In genomic region chr1:88120550-88120949, GRCm38 (mm10) we compare ENCODE assay signal across 20 mouse cellular contexts. TPM values are rescaled to one million over a fixed set of nuclear protein-coding genes. Genes with fewer than 3 reads are reported as not detected.
DNase-seq lines count a peak whose midpoint lies in the region; ATAC-seq and TF ChIP-seq lines count a peak whose summit lies in the region.
"Not testable (repeated sequence)": the region's sequence is repeated elsewhere in the genome, so short reads cannot be mapped to it uniquely, and the experiment has no call there.
"Had no signal": no experiment of that assay in that cellular context is flagged by ENCODE, and none has a peak within 500 bp of the region (broad histone marks: within the 10 kb centered on the region; RNA-seq: fewer than 3 reads in every experiment).

No protein-coding gene starts in this region.

- DNase-seq in 3T3-L1 (ENCODE audit: low read depth, low spot score): peak; percentile 38
- DNase-seq in forebrain, embryonic 11.5 days (ENCODE audit: low spot score); liver, embryonic 13.5 days: not testable (repeated sequence)

- H3K4me3 ChIP-seq in bone marrow, adult 2 months (replicated peaks; ENCODE audit: control insufficient read depth, low read depth, low read length); forebrain, embryonic 11.5 days (ENCODE audit: low read depth, low read length); kidney, embryonic 15.5 days (replicated peaks); liver, embryonic 13.5 days (replicated peaks); stomach, embryonic 14.5 days (ENCODE audit: low read depth, low read length): not testable (repeated sequence)

- not testable (repeated sequence) for TF ChIP-seq POLR2A in bone marrow, adult 2 months (IDR thresholded peaks at IDR 0.05; ENCODE audit: borderline replicate concordance, control insufficient read depth, low read depth, low read length)

- ATAC-seq in forebrain, embryonic 11.5 days (replicated peaks; ENCODE audit: low FRiP score): 0 out of 2 replicates have a peak, but pooled peaks have one; percentile 12
- ATAC-seq in hematopoietic stem cell, adult 5-6 weeks (replicated peaks in 1 of 2; ENCODE audit: insufficient read depth in 1 of 2, low FRiP score in 2 of 2, low TSS enrichment in 1 of 2, low read depth in 1 of 2, poor library complexity in 2 of 2, severe bottlenecking in 2 of 2): peak; percentile 53 to 80; a peak in 3 of 4 replicates
- peak; percentile 56; the same call in 1 of the 2 replicates for ATAC-seq in kidney, embryonic 15.5 days (replicated peaks; ENCODE audit: low FRiP score)
- ATAC-seq in liver, embryonic 13.5 days (ENCODE audit: low read depth): peak; percentile 31; the same call in 1 of the 2 replicates
- ATAC-seq in megakaryocyte, adult 5-6 weeks (ENCODE audit: poor library complexity, severe bottlenecking): peak; percentile 86
- peak; percentile 33; the same call in 1 of the 2 replicates for ATAC-seq in stomach, embryonic 14.5 days (ENCODE audit: insufficient number of reproducible peaks, insufficient read depth, low FRiP score, low read depth)

- not testable (repeated sequence) for H3K9me3 ChIP-seq in forebrain, embryonic 11.5 days (ENCODE audit: control insufficient read depth, low read length); kidney, embryonic 15.5 days (replicated peaks); liver, embryonic 13.5 days (replicated peaks); stomach, embryonic 14.5 days (ENCODE audit: control insufficient read depth, low read depth, low read length)

- H3K9ac ChIP-seq in forebrain, embryonic 11.5 days (ENCODE audit: low read length); kidney, embryonic 15.5 days; liver, embryonic 13.5 days; stomach, embryonic 14.5 days (replicated peaks; ENCODE audit: low read depth, low read length): not testable (repeated sequence)

- not testable (repeated sequence) for H3K4me2 ChIP-seq in forebrain, embryonic 11.5 days (ENCODE audit: low read depth, low read length, severe bottlenecking); kidney, embryonic 15.5 days; liver, embryonic 13.5 days; stomach, embryonic 14.5 days (replicated peaks; ENCODE audit: low read depth, low read length)

- 29% methylated on average over 4 of the region's 4 CpGs for WGBS in bone marrow, adult 2 months
- 11% methylated on average over 3 of the region's 4 CpGs for WGBS in forebrain, embryonic 11.5 days
- 13% methylated on average over 4 of the region's 4 CpGs for WGBS in kidney, embryonic 15.5 days
- 13% methylated on average over 4 of the region's 4 CpGs for WGBS in liver, embryonic 13.5 days (ENCODE audit: insufficient replicate concordance)
- 17% methylated on average over 4 of the region's 4 CpGs for WGBS in stomach, embryonic 14.5 days

- not testable (repeated sequence) for H3K27ac ChIP-seq in bone marrow, adult 2 months (ENCODE audit: control insufficient read depth, insufficient read depth, low read depth, low read length, poor library complexity); forebrain, embryonic 11.5 days (ENCODE audit: low read depth, low read length); kidney, embryonic 15.5 days; liver, embryonic 13.5 days; stomach, embryonic 14.5 days (ENCODE audit: low read length)

- 0 out of 2 replicates have a peak, but pooled peaks have one; percentile 18 for TF ChIP-seq CTCF in bone marrow, adult 2 months (IDR thresholded peaks at IDR 0.05; ENCODE audit: control insufficient read depth, insufficient read depth, low read length)

- not testable (repeated sequence) for H3K27me3 ChIP-seq in forebrain, embryonic 11.5 days (ENCODE audit: control insufficient read depth, insufficient read depth, low read length); kidney, embryonic 15.5 days; liver, embryonic 13.5 days; stomach, embryonic 14.5 days (ENCODE audit: control insufficient read depth, insufficient read depth, low read length)

- H3K4me1 ChIP-seq in bone marrow, adult 2 months (ENCODE audit: control insufficient read depth, insufficient read depth, low read length); forebrain, embryonic 11.5 days (replicated peaks; ENCODE audit: control insufficient read depth, insufficient read depth, low read length); kidney, embryonic 15.5 days; liver, embryonic 13.5 days (replicated peaks); stomach, embryonic 14.5 days (ENCODE audit: control insufficient read depth, insufficient read depth, low read length): not testable (repeated sequence)

- not testable (repeated sequence) for H3K36me3 ChIP-seq in forebrain, embryonic 11.5 days (ENCODE audit: control insufficient read depth, insufficient read depth, low read length); kidney, embryonic 15.5 days; liver, embryonic 13.5 days; stomach, embryonic 14.5 days (ENCODE audit: control insufficient read depth, insufficient read depth, low read length)

RNA-seq across cellular contexts. Expression of gene Ugt1a6a, which starts 14.1 kb away (rescaled TPM):
- polyA plus RNA-seq in bone marrow, adult 2 months (2011; ENCODE audit: insufficient read depth, insufficient read length, low replicate concordance, missing spikeins): 1.0 TPM in 1 of 2 replicates, not detected in the other
- 0.35 and 0.37 TPM in 2 replicates for polyA plus RNA-seq in forebrain, embryonic 11.5 days (2014; fragmentation: Nextera tagmentation; extraction: Ambion mirVana)
- total RNA-seq in hematopoietic stem cell, adult 5-6 weeks (2017): 1.4 and 5.3 TPM in 2 replicates
- polyA plus RNA-seq in kidney, embryonic 15.5 days (2015; fragmentation: Nextera tagmentation; extraction: Ambion mirVana): 3.1 and 3.9 TPM in 2 replicates
- 3.4 and 4.3 TPM in 2 replicates for polyA plus RNA-seq in liver, embryonic 13.5 days (2015; fragmentation: Nextera tagmentation; extraction: Ambion mirVana)
- 7.2 and 7.6 TPM in 2 replicates for total RNA-seq in megakaryocyte, adult 5-6 weeks (2015)
- total RNA-seq in megakaryocyte, adult 5-6 weeks (2017): 4.6 and 6.5 TPM in 2 replicates
- polyA plus RNA-seq in stomach, embryonic 14.5 days (2014; fragmentation: Nextera tagmentation; extraction: Ambion mirVana): 23.8 and 25.4 TPM in 2 replicates
- polyA plus RNA-seq: midbrain, embryonic 11.5 days had no signal

RNA-seq across cellular contexts. Expression of gene Ugt1a6b, which starts 17.5 kb away (rescaled TPM):
- 1.1 and 6.5 TPM in 2 replicates for polyA plus RNA-seq in bone marrow, adult 2 months (2011; ENCODE audit: insufficient read depth, insufficient read length, low replicate concordance, missing spikeins)
- not detected in 2 replicates for polyA plus RNA-seq in forebrain, embryonic 11.5 days (2014; fragmentation: Nextera tagmentation; extraction: Ambion mirVana)
- total RNA-seq in hematopoietic stem cell, adult 5-6 weeks (2017): 0.63 TPM in 1 of 2 replicates, not detected in the other
- 0.16 and 0.22 TPM in 2 replicates for polyA plus RNA-seq in kidney, embryonic 15.5 days (2015; fragmentation: Nextera tagmentation; extraction: Ambion mirVana)
- polyA plus RNA-seq in liver, embryonic 13.5 days (2015; fragmentation: Nextera tagmentation; extraction: Ambion mirVana): 2.1 TPM in 2 replicates
- total RNA-seq in megakaryocyte, adult 5-6 weeks (2015): 3.7 and 6.3 TPM in 2 replicates
- total RNA-seq in megakaryocyte, adult 5-6 weeks (2017): 4.6 and 6.1 TPM in 2 replicates
- polyA plus RNA-seq in stomach, embryonic 14.5 days (2014; fragmentation: Nextera tagmentation; extraction: Ambion mirVana): 2.0 and 3.0 TPM in 2 replicates
- polyA plus RNA-seq: CD4-positive, CD25-positive, alpha-beta regulatory T cell, adult 4 months; heart, embryonic 13.5 days; limb, embryonic 11.5 days; midbrain, embryonic 11.5 days; neural tube, embryonic 12.5 days had no signal

RNA-seq across cellular contexts. Expression of gene Ugt1a7c, which starts 25.7 kb away (rescaled TPM):
- polyA plus RNA-seq in bone marrow, adult 2 months (2011; ENCODE audit: insufficient read depth, insufficient read length, low replicate concordance, missing spikeins): 3.8 TPM in 1 of 2 replicates, not detected in the other
- polyA plus RNA-seq in forebrain, embryonic 11.5 days (2014; fragmentation: Nextera tagmentation; extraction: Ambion mirVana): 0.44 and 0.72 TPM in 2 replicates
- 42.9 and 52.3 TPM in 2 replicates for total RNA-seq in hematopoietic stem cell, adult 5-6 weeks (2017)
- polyA plus RNA-seq in kidney, embryonic 15.5 days (2015; fragmentation: Nextera tagmentation; extraction: Ambion mirVana): 8.9 and 11.4 TPM in 2 replicates
- 1.7 and 1.9 TPM in 2 replicates for polyA plus RNA-seq in liver, embryonic 13.5 days (2015; fragmentation: Nextera tagmentation; extraction: Ambion mirVana)
- total RNA-seq in megakaryocyte, adult 5-6 weeks (2015): 120 and 121 TPM in 2 replicates
- 178 and 196 TPM in 2 replicates for total RNA-seq in megakaryocyte, adult 5-6 weeks (2017)
- polyA plus RNA-seq in stomach, embryonic 14.5 days (2014; fragmentation: Nextera tagmentation; extraction: Ambion mirVana): 3.0 and 4.7 TPM in 2 replicates

RNA-seq across cellular contexts. Expression of gene Ugt1a8, which starts 32.9 kb away (rescaled TPM):
- not detected in 2 replicates for polyA plus RNA-seq in bone marrow, adult 2 months (2011; ENCODE audit: insufficient read depth, insufficient read length, low replicate concordance, missing spikeins)
- polyA plus RNA-seq in forebrain, embryonic 11.5 days (2014; fragmentation: Nextera tagmentation; extraction: Ambion mirVana): not detected in 2 replicates
- total RNA-seq in hematopoietic stem cell, adult 5-6 weeks (2017): not detected in 2 replicates
- not detected in 2 replicates for polyA plus RNA-seq in kidney, embryonic 15.5 days (2015; fragmentation: Nextera tagmentation; extraction: Ambion mirVana)
- polyA plus RNA-seq in liver, embryonic 13.5 days (2015; fragmentation: Nextera tagmentation; extraction: Ambion mirVana): not detected in 2 replicates
- not detected in 2 replicates for total RNA-seq in megakaryocyte, adult 5-6 weeks (2015)
- total RNA-seq in megakaryocyte, adult 5-6 weeks (2017): not detected in 2 replicates
- not detected in 2 replicates for polyA plus RNA-seq in stomach, embryonic 14.5 days (2014; fragmentation: Nextera tagmentation; extraction: Ambion mirVana)
- total RNA-seq: adrenal gland, adult 2 months; gastrocnemius, adult 8-10 months; heart, postnatal 36 days; layer of hippocampus, postnatal 10 days had no signal
- polyA plus RNA-seq: adrenal gland, adult 2 months; CD4-positive, CD25-positive, alpha-beta regulatory T cell, adult 4 months; embryonic facial prominence, embryonic 13.5 days; heart, embryonic 13.5 days; hindbrain, embryonic 15.5 days; limb, embryonic 11.5 days; liver, embryonic 15.5 days; midbrain, embryonic 11.5 days; neural tube, embryonic 12.5 days had no signal

RNA-seq across cellular contexts. Expression of gene Ugt1a5, which starts 45.3 kb away (rescaled TPM):
- 4.0 TPM in 1 of 2 replicates, not detected in the other for polyA plus RNA-seq in bone marrow, adult 2 months (2011; ENCODE audit: insufficient read depth, insufficient read length, low replicate concordance, missing spikeins)
- polyA plus RNA-seq in forebrain, embryonic 11.5 days (2014; fragmentation: Nextera tagmentation; extraction: Ambion mirVana): not detected in 2 replicates
- 0.25 and 0.65 TPM in 2 replicates for total RNA-seq in hematopoietic stem cell, adult 5-6 weeks (2017)
- not detected in 2 replicates for polyA plus RNA-seq in kidney, embryonic 15.5 days (2015; fragmentation: Nextera tagmentation; extraction: Ambion mirVana)
- polyA plus RNA-seq in liver, embryonic 13.5 days (2015; fragmentation: Nextera tagmentation; extraction: Ambion mirVana): not detected in 2 replicates
- 4.3 and 6.1 TPM in 2 replicates for total RNA-seq in megakaryocyte, adult 5-6 weeks (2015)
- 0.28 and 0.84 TPM in 2 replicates for total RNA-seq in megakaryocyte, adult 5-6 weeks (2017)
- 0.28 TPM in 1 of 2 replicates, not detected in the other for polyA plus RNA-seq in stomach, embryonic 14.5 days (2014; fragmentation: Nextera tagmentation; extraction: Ambion mirVana)
- total RNA-seq: gastrocnemius, adult 8-10 months; layer of hippocampus, postnatal 10 days had no signal
- polyA plus RNA-seq: CD4-positive, CD25-positive, alpha-beta regulatory T cell, adult 4 months; embryonic facial prominence, embryonic 13.5 days; heart, embryonic 13.5 days; hindbrain, embryonic 15.5 days; limb, embryonic 11.5 days; liver, embryonic 15.5 days; midbrain, embryonic 11.5 days; neural tube, embryonic 12.5 days had no signal

Comparison
In these comparisons a context has a peak if more than half of its experiments do, and no peak if none do; other contexts are left out.
1. ATAC-seq: peak in every context shown above with its lines; median percentile 86 in megakaryocyte, adult 5-6 weeks; 66 in hematopoietic stem cell, adult 5-6 weeks; 56 in kidney, embryonic 15.5 days; 33 in stomach, embryonic 14.5 days; 31 in liver, embryonic 13.5 days; 12 in forebrain, embryonic 11.5 days.